Mouse (Mus musculus) liver, postnatal 0 days (tissue): Measurements from ENCODE around the gene Snta1. TPM values are rescaled to one million over a fixed set of nuclear protein-coding genes. Genes with fewer than 3 reads are reported as not detected.

ENCODE experiments used
- ATAC-seq: fragments of 200-750 bp; cut with Nextera tagmentation; 2 replicates; pipeline ENCODE4 v1.8.0; 2017; ENCODE audit warnings: mild to moderate bottlenecking, moderate library complexity
- DNase-seq: peaks from one replicate; pipeline ENCODE4 v3.0.0-alpha.2; 2016
- H3K27ac ChIP-seq: fragments of 300-500 bp; sonication (generic); 2 replicates; pipeline ENCODE4 v1.5.1; 2014; ENCODE audit warnings: antibody characterized with exemption, moderate library complexity, mild to moderate bottlenecking, low read depth
- H3K27me3 ChIP-seq: fragments of 300-500 bp; sonication (generic); 2 replicates; pipeline ENCODE4 v1.6.1; 2014; ENCODE audit warnings: low read length, control low read depth, mixed read lengths; ENCODE audit not compliant: insufficient read depth
- H3K36me3 ChIP-seq: fragments of 300-500 bp; sonication (generic); replicated peaks from 2 replicates; pipeline ENCODE4 v1.6.1; 2014; ENCODE audit warnings: mild to moderate bottlenecking, control low read depth, low read length, moderate library complexity, mixed read lengths; ENCODE audit not compliant: insufficient read depth
- H3K4me1 ChIP-seq: fragments of 300-500 bp; sonication (generic); 2 replicates; pipeline ENCODE4 v1.6.1; 2014; ENCODE audit warnings: antibody characterized with exemption, mild to moderate bottlenecking, control low read depth; ENCODE audit not compliant: insufficient read depth
- H3K4me2 ChIP-seq: fragments of 300-500 bp; sonication (generic); 2 replicates; pipeline ENCODE4 v1.6.1; 2014; ENCODE audit warnings: low read depth, mild to moderate bottlenecking, low read length, moderate library complexity, mixed read lengths
- H3K4me3 ChIP-seq: fragments of 300-500 bp; sonication (generic); 2 replicates; pipeline ENCODE4 v1.5.1; 2014; ENCODE audit warnings: low read depth, low read length
- H3K9ac ChIP-seq: fragments of 300-500 bp; sonication (generic); replicated peaks from 2 replicates; pipeline ENCODE4 v1.6.1; 2014; ENCODE audit warnings: mild to moderate bottlenecking, moderate library complexity
- H3K9me3 ChIP-seq: fragments of 300-500 bp; sonication (generic); 2 replicates; pipeline ENCODE4 v1.6.1; 2016; ENCODE audit warnings: mild to moderate bottlenecking, control low read depth, low read length, mixed read lengths
- CTCF ChIP-seq: sonication (generic); IDR thresholded peaks from 2 replicates; pipeline ENCODE4 v1.5.1; 2016; ENCODE audit warnings: antibody characterized with exemption, low read depth
- EP300 ChIP-seq: IDR thresholded peaks from 2 replicates; pipeline ENCODE4 v1.6.1; 2016; ENCODE audit warnings: antibody characterized with exemption, low read depth, mild to moderate bottlenecking
- WGBS: fragments of 180-500 bp; shearing (Covaris S2); extraction: QIAGEN DNeasy Blood & Tissue Kit; methylation state at CpG from one replicate; pipeline ENCODE4 v1.1.7; 2014; ENCODE audit not compliant: insufficient replicate concordance; 5-methylcytosine and 5-hydroxymethylcytosine counted together
- polyA plus RNA-seq: library from polyadenylated mRNA; unstranded; fragments of >200 nt; fragmentation: Nextera tagmentation; extraction: Ambion mirVana; gene quantifications from 2 replicates; pipeline ENCODE4 v1.2.1, GENCODE M21; 2015

Snta1 gene
- polyA plus RNA-seq, 1 experiment from 2014 or later: 4.7 TPM

- no peak overlapping the region for H3K27ac ChIP-seq
- 17% methylated on average over 22 of the region's 25 CpGs for WGBS
- H3K36me3 ChIP-seq: no peaks in the 10 kb centered on the region
- H3K4me2 ChIP-seq: peak overlapping the region; percentile 66
- peak overlapping the region; percentile 24 for H3K4me3 ChIP-seq
- DNase-seq: peak; percentile 15
- H3K9ac ChIP-seq: peak overlapping the region; percentile 38; the same call in 1 of the 2 replicates
- H3K27me3 ChIP-seq: 0 out of 2 replicates have a peak, but pooled peaks cover 3% of the 10 kb centered on the region
- TF ChIP-seq CTCF (no peak), EP300 (no peak)
- H3K4me1 ChIP-seq: peaks cover 9% of the 10 kb centered on the region; the same call in 1 of the 2 replicates
- H3K9me3 ChIP-seq: no peaks in the 10 kb centered on the region
- no peak for ATAC-seq
Measured at GRCm38 (mm10) chr2:154426188-154426904, 18.4 kb upstream of the Snta1 start.

DNA sequence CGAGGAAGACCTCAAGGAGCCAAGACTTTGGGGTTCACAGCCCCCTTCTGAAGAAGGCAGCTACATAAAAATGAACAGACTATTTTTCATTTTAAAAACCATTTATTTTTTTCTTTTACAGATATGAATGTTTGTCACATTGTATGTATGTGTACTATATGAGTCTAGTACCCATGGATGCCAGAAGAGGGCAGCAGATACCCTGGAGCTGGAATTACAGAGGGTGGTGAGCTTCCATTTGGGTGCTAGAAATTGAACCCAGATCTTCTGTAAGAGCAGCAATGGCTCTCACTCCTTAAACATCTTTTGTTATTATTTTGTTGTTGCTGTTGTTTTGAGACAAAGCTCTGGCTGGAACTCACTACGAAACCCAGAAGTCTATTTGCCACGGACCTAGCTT, 17.6 kb upstream of the Snta1 start:
- no peak for ATAC-seq
- TF ChIP-seq EP300 (no peak), CTCF (peak; percentile 38)
- 80% methylated on average over 3 of the region's 3 CpGs for WGBS

DNA sequence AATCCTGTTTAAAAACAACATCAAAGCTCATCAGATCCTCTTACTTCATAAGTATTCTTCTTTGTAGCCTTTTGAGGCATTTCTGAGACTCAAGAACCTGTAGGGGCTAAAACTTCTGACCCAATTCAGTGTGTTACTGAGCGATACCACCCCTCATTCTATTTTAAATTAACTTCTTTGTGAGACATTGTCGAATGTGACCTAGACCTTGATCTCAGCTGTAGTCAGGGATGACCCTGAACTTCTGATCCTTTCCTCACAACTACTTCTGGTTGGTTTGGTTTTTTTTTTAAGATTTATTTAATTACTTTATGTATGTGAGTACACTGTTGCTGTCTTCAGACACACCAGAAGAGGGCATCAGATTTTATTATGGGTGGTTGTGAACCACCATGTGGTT, 15.6 kb upstream of the Snta1 start:
- WGBS: 68% methylated on average over 2 of the region's 2 CpGs
- H3K27me3 ChIP-seq: 0 out of 2 replicates have a peak, but pooled peaks cover 3% of the 10 kb centered on the region
- DNase-seq: no peak
- H3K36me3 ChIP-seq: no peaks in the 10 kb centered on the region
- H3K9me3 ChIP-seq: no peaks in the 10 kb centered on the region
- H3K4me3 ChIP-seq: no peak overlapping the region
- H3K27ac ChIP-seq: no peak overlapping the region
- no peak overlapping the region for H3K9ac ChIP-seq
- no peak overlapping the region for H3K4me2 ChIP-seq
- TF ChIP-seq EP300 (no peak), CTCF (no peak)
- H3K4me1 ChIP-seq: peaks cover 9% of the 10 kb centered on the region; the same call in 1 of the 2 replicates
- no peak for ATAC-seq

More for the DNA sequence above, 17.6 kb upstream of the Snta1 start:
- Histone ChIP-seq H3K4me3 (no peak overlapping the region), H3K9ac (no peak overlapping the region), H3K4me1 (peaks cover 9% of the 10 kb centered on the region; the same call in 1 of the 2 replicates), H3K9me3 (no peaks in the 10 kb centered on the region), H3K27me3 (0 out of 2 replicates have a peak, but pooled peaks cover 3% of the 10 kb centered on the region), H3K27ac (no peak overlapping the region), H3K36me3 (no peaks in the 10 kb centered on the region), H3K4me2 (no peak overlapping the region)
- DNase-seq: no peak

DNA sequence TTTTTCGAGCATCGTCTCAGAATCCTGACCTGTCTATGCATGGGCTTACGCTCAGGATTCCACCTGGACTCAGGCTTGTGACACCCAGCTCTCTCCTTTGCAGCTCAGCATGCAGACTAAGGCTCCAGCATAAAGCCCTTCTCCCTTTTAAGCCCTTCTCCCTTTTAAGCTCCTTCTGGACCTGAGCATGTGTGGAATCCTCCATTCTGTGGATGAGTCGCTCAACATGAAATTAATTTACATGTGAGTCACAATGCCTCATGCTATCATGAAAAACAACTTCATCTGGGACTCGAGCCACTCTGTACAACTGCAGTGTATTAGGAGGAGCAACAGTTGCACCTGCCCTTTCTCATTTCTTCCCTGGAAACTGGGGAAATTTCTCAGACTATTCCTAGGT, 14.3 kb upstream of the Snta1 start:
- H3K9me3 ChIP-seq: no peaks in the 10 kb centered on the region
- no peak for TF ChIP-seq EP300
- no peak for TF ChIP-seq CTCF
- H3K4me1 ChIP-seq: peaks cover 2% of the 10 kb centered on the region; the same call in 1 of the 2 replicates
- DNase-seq: no peak
- no peak overlapping the region for H3K27ac ChIP-seq
- 0 out of 2 replicates have a peak, but pooled peaks cover 3% of the 10 kb centered on the region for H3K27me3 ChIP-seq
- no peak for ATAC-seq
- H3K4me2 ChIP-seq: no peak overlapping the region
- H3K36me3 ChIP-seq: no peaks in the 10 kb centered on the region
- H3K4me3 ChIP-seq: no peak overlapping the region
- 70% methylated on average over 5 of the region's 5 CpGs for WGBS
- no peak overlapping the region for H3K9ac ChIP-seq

GRCm38 (mm10) chr2:154420942-154421731, 13.2 kb upstream of the Snta1 start:
- Histone ChIP-seq H3K4me1 (no peaks in the 10 kb centered on the region), H3K9me3 (no peaks in the 10 kb centered on the region), H3K4me3 (no peak overlapping the region), H3K36me3 (no peaks in the 10 kb centered on the region), H3K4me2 (no peak overlapping the region), H3K9ac (no peak overlapping the region), H3K27ac (no peak overlapping the region), H3K27me3 (0 out of 2 replicates have a peak, but pooled peaks cover 2% of the 10 kb centered on the region)
- 68% methylated on average over 7 of the region's 7 CpGs for WGBS
- DNase-seq (no peak), ATAC-seq (no peak)
- no peak for TF ChIP-seq CTCF
- no peak for TF ChIP-seq EP300
